Mouse (Mus musculus) cerebellum, adult 9-10 months (tissue): Measurements from ENCODE around the gene Spata17.

Experiments used
- DNase-seq: peaks from one replicate; pipeline ENCODE4 v3.0.0; 2022

The Spata17 gene

GRCm38 (mm10) chr1:187215181-187216116 lies at the start of gene Spata17, which contains the start of gene Gpatch2:
Gene Spata17, minus strand, starts transcription at chr1:187215465.
Gene Gpatch2, plus strand, starts transcription at chr1:187215508.
- DNase-seq = peak; percentile 80

GRCm38 (mm10) chr1:187258756-187259155 lies 43.5 kb upstream of the Spata17 start:
- DNase-seq = no peak

DNA sequence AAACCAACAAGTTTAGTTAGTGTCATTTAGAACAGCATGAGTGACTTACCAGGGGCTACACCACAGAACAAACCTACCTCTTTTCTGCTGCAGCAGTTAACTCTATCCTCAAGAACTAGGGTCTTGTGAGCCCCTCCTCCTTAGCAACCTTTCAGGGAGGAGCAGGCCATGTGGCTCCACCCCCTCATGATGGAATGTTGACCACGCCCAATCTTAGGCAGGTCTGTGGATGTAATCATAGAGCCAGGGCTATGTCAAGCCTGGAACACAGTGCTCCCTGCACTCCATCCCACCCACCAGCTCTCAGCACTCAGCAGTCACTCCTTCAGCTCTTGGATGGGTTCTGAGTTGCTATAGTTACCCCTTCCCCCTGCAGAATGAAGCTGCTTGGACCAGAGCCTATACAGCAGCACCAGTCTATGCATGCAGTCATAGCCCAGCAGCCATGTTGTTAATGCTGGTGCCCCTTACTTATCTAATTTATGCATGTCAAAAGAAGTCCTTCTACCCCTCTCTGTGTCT lies 35.5 kb upstream of the Spata17 start:
- DNase-seq = no peak

GRCm38 (mm10) chr1:187244734-187245133 lies 29.5 kb upstream of the Spata17 start:
- no peak for DNase-seq

DNA sequence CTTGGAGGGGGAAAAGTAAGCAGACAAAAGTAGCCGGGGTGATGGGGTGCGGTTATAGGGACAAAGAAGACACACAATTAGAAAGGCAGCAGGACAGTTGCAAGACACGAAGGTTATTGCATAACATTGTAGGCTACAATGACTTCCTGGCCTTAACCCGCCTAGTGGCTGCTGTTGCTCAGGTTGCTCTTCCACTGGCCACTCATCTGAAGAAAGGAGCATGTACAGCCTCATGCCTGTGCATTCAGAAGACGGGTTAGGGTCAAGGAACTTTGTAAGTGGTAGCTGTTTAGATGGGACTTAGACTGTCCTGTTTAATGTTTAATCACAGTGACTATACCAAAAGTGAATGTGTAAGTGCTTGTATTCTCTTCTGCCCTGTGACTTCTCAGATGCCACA lies 26.1 kb upstream of the Spata17 start:
- no peak for DNase-seq

DNA sequence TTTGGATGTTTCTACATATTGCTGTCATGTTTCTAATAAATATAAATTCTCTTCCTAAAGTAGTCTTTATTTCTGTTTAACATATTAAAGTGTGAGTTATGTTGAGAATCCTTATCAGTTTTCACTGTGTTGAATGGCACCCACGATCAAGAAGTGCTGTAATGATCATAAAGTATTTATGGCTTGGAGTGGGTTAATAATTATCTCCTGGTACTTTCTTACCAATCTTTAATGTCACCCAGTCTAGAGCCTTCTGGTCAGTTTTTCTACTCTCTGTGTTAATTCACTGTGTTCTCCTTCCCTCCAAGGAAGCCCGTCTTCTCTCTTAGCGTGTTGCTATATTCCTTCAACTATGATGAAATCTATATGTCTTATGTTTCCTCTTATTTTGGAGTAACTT lies 25.0 kb upstream of the Spata17 start:
- DNase-seq = no peak

DNA sequence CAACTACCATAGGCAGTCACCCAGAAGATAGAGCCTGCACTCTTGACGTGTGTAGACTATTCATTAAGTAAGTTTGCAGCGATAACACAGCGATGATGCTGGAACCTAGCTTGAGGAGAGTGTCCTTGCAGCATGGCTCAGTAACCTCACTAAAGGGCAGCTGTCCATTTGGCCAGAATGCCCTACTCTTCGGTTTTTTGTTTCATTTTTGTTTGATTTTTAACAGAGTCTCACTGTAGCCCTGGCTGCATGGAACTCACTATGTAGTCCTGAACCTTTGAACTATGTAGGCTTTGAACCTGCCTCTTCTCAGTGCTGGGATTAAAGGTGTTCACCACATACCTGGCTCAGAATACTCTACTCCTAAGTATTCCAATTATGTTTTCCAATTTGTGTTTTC lies 22.8 kb upstream of the Spata17 start:
- no peak for DNase-seq

GRCm38 (mm10) chr1:187236296-187236695 lies 21.0 kb upstream of the Spata17 start:
- no peak for DNase-seq

DNA sequence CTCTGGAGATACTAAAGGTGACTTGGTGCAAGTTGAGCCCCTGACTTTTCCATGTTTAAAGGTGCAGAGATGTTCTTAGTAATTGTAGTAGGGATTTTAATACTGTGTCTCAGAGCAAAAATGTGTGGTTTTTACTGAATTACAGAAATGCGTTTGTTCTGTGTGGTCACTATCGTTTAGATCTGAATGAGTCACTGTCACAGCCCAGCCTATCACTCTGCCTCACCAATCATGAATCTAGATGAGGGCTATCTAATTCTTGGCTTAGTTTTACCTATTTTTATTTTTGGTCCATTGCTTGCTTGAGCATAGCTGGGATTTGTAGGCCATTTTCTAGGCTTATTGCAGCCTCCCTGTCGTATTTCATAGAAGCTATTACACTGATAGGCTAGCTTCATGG lies 19.9 kb upstream of the Spata17 start:
- no peak for DNase-seq

DNA sequence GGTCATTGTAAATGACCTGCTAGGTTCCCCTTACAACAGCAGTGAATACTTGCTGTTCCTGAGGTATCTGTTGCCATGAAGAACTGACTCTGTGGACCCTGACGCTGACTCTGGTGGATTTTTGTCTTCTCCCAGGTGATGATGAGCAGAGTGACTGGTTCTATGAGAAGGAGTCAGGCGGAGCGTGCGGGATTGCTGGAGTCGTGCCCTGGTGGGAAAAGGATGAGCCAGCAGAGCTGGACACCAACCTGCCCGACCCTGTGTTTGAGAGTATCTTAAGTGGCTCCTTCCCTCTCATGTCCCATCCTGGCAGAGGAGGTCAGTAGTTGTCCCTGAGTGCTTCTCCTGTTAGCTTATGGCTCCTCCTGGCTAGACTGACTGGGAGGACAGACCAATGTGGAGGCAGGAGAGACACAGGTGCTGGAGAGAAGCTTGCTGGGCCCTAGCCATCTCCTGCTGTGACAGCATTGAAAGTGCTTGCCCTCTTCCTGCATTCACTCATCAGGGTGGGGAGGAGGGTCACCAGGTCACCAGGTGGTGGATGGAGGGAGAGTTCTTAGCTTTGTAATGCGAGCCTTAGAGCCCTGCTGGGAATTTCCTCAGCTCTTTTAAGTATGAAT lies 17.8 kb upstream of the Spata17 start:
- DNase-seq = peak; percentile 55

- no peak for DNase-seq
Observed at GRCm38 (mm10) chr1:187232196-187232955, 17.1 kb upstream of the Spata17 start.

DNA sequence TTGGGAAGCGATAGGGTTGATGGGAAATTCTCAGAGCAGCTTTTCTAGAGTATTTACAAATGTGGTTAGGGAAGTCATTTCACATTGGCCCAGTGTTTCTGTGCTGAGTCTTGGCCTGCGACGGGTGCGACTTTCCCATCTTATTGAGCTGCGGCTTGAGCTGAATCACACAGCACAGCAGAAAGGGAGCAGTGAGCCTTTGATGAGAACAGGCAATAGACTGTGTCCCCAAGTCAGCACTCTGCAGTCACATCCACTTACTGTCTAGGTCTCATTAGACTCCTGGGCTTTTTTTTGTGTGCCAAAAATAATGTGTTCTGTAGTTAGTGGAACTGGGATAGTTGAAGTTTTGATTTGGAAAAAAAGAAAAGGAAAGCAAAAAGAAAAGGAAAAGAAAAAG lies 15.0 kb upstream of the Spata17 start:
- DNase-seq = no peak

- no peak for DNase-seq
Observed at GRCm38 (mm10) chr1:187228414-187229146, 13.3 kb upstream of the Spata17 start.

DNA sequence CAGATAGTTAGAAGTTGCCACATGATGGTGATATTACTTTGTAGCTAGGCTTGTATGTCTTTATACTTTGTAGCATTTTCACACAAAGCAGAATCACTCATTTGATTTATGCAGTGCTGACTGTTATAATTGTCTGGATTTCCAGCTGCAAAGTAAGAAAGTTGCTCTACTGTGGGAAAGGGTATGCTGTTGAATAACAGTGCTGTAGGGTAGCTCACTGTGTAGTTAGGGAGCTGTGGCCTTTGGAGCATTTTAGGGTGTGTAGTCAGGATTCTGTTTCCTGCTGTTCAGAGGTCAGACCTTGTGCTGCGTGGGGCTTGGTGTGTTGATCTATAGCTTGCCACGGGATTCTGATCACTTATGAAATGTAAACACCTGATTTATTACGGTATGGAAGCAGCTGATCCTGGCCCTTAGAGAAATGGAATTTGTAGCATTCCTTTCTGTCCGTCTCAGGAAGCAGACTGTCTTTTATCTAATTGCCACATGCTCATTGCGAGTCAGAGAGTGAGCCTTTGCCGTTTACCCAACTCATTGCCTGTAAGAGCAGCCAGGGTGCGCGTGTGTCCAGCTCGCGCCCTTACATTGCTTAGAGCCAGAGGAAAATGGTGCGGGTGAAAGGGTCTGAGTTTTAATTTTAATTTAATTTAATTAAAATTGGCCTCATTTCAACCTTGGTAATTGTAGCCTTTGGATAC lies 11.2 kb upstream of the Spata17 start:
- no peak for DNase-seq

GRCm38 (mm10) chr1:187220756-187221155 lies 5.5 kb upstream of the Spata17 start:
- DNase-seq = no peak

DNA sequence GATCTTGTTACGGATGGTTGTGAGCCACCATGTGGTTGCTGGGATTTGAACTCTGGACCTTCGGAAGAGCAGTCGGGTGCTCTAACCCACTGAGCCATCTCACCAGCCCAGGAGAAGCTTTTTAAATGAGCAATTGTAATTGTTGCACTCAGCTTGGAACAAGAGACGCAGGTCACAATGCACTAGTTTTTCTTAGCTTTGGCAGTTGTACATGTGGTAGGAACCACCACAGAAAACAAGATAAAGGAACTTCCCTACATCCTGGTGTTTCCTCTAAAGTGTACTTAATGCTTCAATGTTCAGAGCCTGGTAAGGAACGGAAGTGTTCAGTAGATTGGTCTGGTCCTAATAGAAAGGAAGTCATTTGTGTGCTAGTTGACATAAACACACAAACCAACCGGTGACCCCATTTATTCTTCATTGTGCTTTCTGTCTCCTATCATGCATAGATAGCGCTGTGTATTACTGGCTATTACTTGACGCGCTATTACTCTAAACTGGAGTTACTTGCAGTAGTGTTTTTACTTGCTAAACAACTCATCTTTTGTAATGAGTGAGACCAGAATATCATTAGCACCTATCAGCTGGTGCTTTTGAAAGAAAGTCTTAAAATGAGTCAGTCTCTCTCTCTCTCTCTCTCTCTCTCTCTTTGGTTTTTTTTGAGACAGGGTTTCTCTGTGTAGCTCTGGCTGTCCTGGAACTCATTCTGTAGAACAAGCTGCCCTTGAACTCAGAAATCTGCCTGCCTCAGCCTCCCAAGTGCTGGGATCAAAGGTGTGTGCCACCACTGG lies 1.6 kb upstream of the Spata17 start:
- no peak for DNase-seq

- DNase-seq = no peak
Observed at GRCm38 (mm10) chr1:187210736-187211135, 4.5 kb downstream of the Spata17 start.

DNA sequence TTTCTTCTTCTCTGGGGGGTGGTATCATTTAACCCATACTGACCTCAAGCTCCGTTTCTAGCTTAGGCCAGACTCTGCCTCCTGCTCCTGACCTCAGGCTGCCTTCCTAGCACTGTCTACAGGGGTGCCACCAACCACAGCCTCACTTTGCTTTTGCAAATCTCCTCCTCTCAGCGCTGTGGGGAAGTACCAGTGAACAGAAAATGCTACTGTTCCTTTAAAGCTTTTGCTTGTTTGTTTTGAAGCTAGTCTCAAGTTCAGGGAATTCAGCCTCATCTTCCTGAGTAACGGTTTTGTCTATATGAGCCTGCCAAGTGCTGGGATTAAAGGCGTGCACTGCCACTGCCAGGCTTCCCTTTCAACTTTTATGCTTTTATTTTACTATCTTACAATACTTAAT lies 5.8 kb downstream of the Spata17 start:
- DNase-seq = no peak

DNA sequence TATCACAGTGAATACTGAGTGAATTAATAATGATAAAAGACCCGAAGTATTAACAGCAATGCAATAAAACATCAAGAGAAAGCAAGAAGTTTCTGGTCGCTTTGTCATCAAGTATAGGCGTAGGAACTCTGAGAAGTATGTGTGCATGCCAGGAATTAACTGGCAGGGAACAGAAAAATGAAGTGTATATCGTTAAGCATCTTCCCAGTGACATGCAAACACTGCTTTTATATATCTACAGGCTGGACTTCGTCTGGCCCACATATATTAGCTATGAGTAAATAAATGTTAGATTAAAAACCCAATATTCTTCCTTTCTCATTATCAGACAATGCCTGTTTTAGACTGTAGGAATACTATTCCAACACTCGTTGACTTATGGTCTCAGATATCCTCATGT lies 9.8 kb downstream of the Spata17 start:
- no peak for DNase-seq

GRCm38 (mm10) chr1:187178546-187178945 lies 36.7 kb downstream of the Spata17 start:
- DNase-seq = no peak

DNA sequence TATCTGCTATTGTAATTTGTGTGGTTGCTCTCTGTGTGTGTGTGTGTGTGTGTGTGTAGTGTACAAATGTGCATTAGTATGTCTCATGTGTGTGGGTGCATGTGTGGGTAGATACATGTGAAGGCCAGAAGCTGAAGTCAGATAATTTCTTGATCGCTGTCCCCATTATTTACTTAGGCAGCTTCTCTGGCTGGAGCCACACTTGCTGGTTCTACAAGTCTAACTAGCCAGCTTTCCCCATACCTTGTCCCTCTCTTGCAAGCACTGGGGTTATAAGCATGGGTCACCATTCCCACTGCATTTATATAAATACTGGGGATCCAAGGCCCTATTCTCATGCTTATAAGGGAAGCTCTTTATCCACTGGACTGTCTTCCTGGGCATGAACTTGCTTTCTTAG lies 39.3 kb downstream of the Spata17 start:
- DNase-seq = no peak
